Mouse (Mus musculus) CH12.LX (cell line): ENCODE data around the gene Cth. TPM values are rescaled to one million over a fixed set of nuclear protein-coding genes. Genes with fewer than 3 reads are reported as not detected.

Experiments used
- DNase-seq: peaks from one replicate; pipeline ENCODE4 v3.0.0-alpha.2; 2013; ENCODE audit errors: extremely low read depth
- H3K27ac ChIP-seq: 2 replicates; pipeline ENCODE4 v1.5.1; 2012; ENCODE audit warnings: low read depth, mild to moderate bottlenecking, control low read depth, moderate library complexity; ENCODE audit not compliant: insufficient read depth
- H3K27me3 ChIP-seq: replicated peaks from 2 replicates; pipeline ENCODE3; 2012; ENCODE audit warnings: inconsistent platforms
- H3K36me3 ChIP-seq, 2 experiments: replicated peaks in 1 of 2; 2 replicates each; pipeline versions ENCODE3 to v1.6.1; 2012; ENCODE audit warnings: inconsistent platforms in 1 of 2, low read length in 1 of 2, mild to moderate bottlenecking in 1 of 2, mixed read lengths in 1 of 2, moderate library complexity in 1 of 2; ENCODE audit not compliant: control insufficient read depth in 1 of 2, insufficient read depth in 1 of 2
- H3K4me1 ChIP-seq, 2 experiments: 2 replicates each; pipeline ENCODE4 v1.6.1; 2012; ENCODE audit warnings: inconsistent platforms in 1 of 2, moderate library complexity in 1 of 2; ENCODE audit not compliant: insufficient read depth in 2 of 2, control insufficient read depth in 1 of 2
- H3K4me2 ChIP-seq: 2 replicates; pipeline ENCODE4 v1.6.1; 2012; ENCODE audit warnings: low read depth, mild to moderate bottlenecking, control low read depth; ENCODE audit not compliant: poor library complexity, insufficient read depth, severe bottlenecking
- H3K4me3 ChIP-seq, 3 experiments: fragments of 150-350 bp in 1 of 3; sonication (generic) in 1 of 3; replicated peaks in 1 of 3; 2 replicates each; pipeline versions ENCODE3 to v1.5.1; 2011 to 2012; ENCODE audit warnings: low read depth in 2 of 3, low read length in 2 of 3, mild to moderate bottlenecking in 2 of 3, moderate library complexity in 2 of 3, control low read depth in 1 of 3, improper control_type of control experiment in 1 of 3, inconsistent platforms in 1 of 3, mixed read lengths in 1 of 3; ENCODE audit not compliant: poor library complexity in 1 of 3
- H3K79me2 ChIP-seq: replicated peaks from 2 replicates; pipeline ENCODE4 v1.6.1; 2012; ENCODE audit warnings: mild to moderate bottlenecking, moderate library complexity; ENCODE audit not compliant: control insufficient read depth, poor library complexity, insufficient read depth, severe bottlenecking; ENCODE audit errors: extremely low read depth
- H3K9ac ChIP-seq: 2 replicates; pipeline ENCODE4 v1.6.1; 2012; ENCODE audit warnings: low read depth, mild to moderate bottlenecking, control low read depth, moderate library complexity; ENCODE audit not compliant: insufficient read depth
- H3K9me3 ChIP-seq: replicated peaks from 2 replicates; pipeline ENCODE3; 2012; ENCODE audit warnings: low read length, inconsistent platforms, mixed read lengths
- CHD1 ChIP-seq: IDR thresholded peaks from 2 replicates; pipeline ENCODE4 v1.6.1; 2012; ENCODE audit warnings: low read depth, low read length, improper control_type of control experiment, inconsistent platforms
- CHD2 ChIP-seq: IDR thresholded peaks from 2 replicates; pipeline ENCODE4 v1.6.1; 2011; ENCODE audit warnings: low read length, improper control_type of control experiment
- CTCF ChIP-seq, 2 experiments: IDR thresholded peaks in 1 of 2; conservative IDR thresholded peaks in 1 of 2; 2 replicates each; pipeline ENCODE4 v1.5.1; 2011 to 2012; ENCODE audit warnings: low read depth in 2 of 2, low read length in 2 of 2, improper control_type of control experiment in 1 of 2, inconsistent platforms in 1 of 2, mild to moderate bottlenecking in 1 of 2, moderate library complexity in 1 of 2
- E2F4 ChIP-seq: IDR thresholded peaks from 2 replicates; pipeline ENCODE4 v1.6.1; 2011; ENCODE audit warnings: low read depth, low read length, improper control_type of control experiment; ENCODE audit not compliant: insufficient replicate concordance
- ELF1 ChIP-seq: IDR thresholded peaks from 2 replicates; pipeline ENCODE4 v1.6.1; 2014; ENCODE audit warnings: low read depth, mild to moderate bottlenecking, inconsistent platforms, low read length, improper control_type of control experiment
- EP300 ChIP-seq: IDR thresholded peaks from 2 replicates; pipeline ENCODE4 v1.6.1; 2011; ENCODE audit warnings: low read length, improper control_type of control experiment
- ETS1 ChIP-seq: conservative IDR thresholded peaks from 2 replicates; pipeline ENCODE4 v1.6.1; 2012; ENCODE audit warnings: low read depth, mild to moderate bottlenecking, inconsistent platforms, low read length, improper control_type of control experiment, moderate library complexity
- GABPA ChIP-seq: IDR thresholded peaks from 2 replicates; pipeline ENCODE4 v1.6.1; 2012; ENCODE audit warnings: low read depth, low read length, improper control_type of control experiment, inconsistent platforms; ENCODE audit not compliant: insufficient replicate concordance
- HCFC1 ChIP-seq: IDR thresholded peaks from 2 replicates; pipeline ENCODE4 v1.6.1; 2012; ENCODE audit warnings: low read depth, mild to moderate bottlenecking, inconsistent platforms, low read length, improper control_type of control experiment
- IRF4 ChIP-seq: IDR thresholded peaks from 2 replicates; pipeline ENCODE4 v1.6.1; 2014; ENCODE audit warnings: low read depth, mild to moderate bottlenecking, inconsistent platforms, low read length, improper control_type of control experiment
- JUN ChIP-seq: IDR thresholded peaks from 2 replicates; pipeline ENCODE4 v1.6.1; 2011; ENCODE audit warnings: low read depth, mild to moderate bottlenecking, low read length, improper control_type of control experiment, moderate library complexity; ENCODE audit not compliant: insufficient read depth
- JUND ChIP-seq: conservative IDR thresholded peaks from 2 replicates; pipeline ENCODE4 v1.6.1; 2011; ENCODE audit warnings: low read depth, low read length, improper control_type of control experiment
- MAFK ChIP-seq: IDR thresholded peaks from 2 replicates; pipeline ENCODE4 v1.6.1; 2011; ENCODE audit warnings: low read length, improper control_type of control experiment; ENCODE audit not compliant: insufficient replicate concordance
- MAX ChIP-seq: IDR thresholded peaks from 2 replicates; pipeline ENCODE4 v1.6.1; 2011; ENCODE audit warnings: low read length, improper control_type of control experiment
- MAZ ChIP-seq: IDR thresholded peaks from 2 replicates; pipeline ENCODE4 v1.6.1; 2012; ENCODE audit warnings: low read depth, mild to moderate bottlenecking, inconsistent platforms, low read length, improper control_type of control experiment, moderate library complexity
- MEF2A ChIP-seq: IDR thresholded peaks from 2 replicates; pipeline ENCODE4 v1.6.1; 2014; ENCODE audit warnings: low read depth, mild to moderate bottlenecking, inconsistent platforms, low read length, improper control_type of control experiment, borderline replicate concordance
- MXI1 ChIP-seq: IDR thresholded peaks from 2 replicates; pipeline ENCODE4 v1.6.1; 2011; ENCODE audit warnings: mild to moderate bottlenecking, low read depth, low read length, improper control_type of control experiment
- MYC ChIP-seq: IDR thresholded peaks from 2 replicates; pipeline ENCODE4 v1.6.1; 2011; ENCODE audit warnings: low read depth, mild to moderate bottlenecking, improper control_type of control experiment, low read length
- NELFE ChIP-seq: IDR thresholded peaks from 2 replicates; pipeline ENCODE4 v1.6.1; 2011; ENCODE audit warnings: low read depth, low read length, improper control_type of control experiment
- NRF1 ChIP-seq: IDR thresholded peaks from 2 replicates; pipeline ENCODE4 v1.6.1; 2014; ENCODE audit warnings: low read depth, mild to moderate bottlenecking, inconsistent platforms, low read length, improper control_type of control experiment, moderate library complexity
- POLR2A ChIP-seq: IDR thresholded peaks from 2 replicates; pipeline ENCODE4 v1.6.1; 2011; ENCODE audit warnings: low read depth, mild to moderate bottlenecking, improper control_type of control experiment, low read length
- POLR2AphosphoS2 ChIP-seq: IDR thresholded peaks from 2 replicates; pipeline ENCODE4 v1.6.1; 2011; ENCODE audit warnings: low read depth, low read length, improper control_type of control experiment
- RAD21 ChIP-seq: IDR thresholded peaks from 2 replicates; pipeline ENCODE4 v1.6.1; 2011; ENCODE audit warnings: low read depth, mild to moderate bottlenecking, low read length, improper control_type of control experiment, moderate library complexity
- RCOR1 ChIP-seq: conservative IDR thresholded peaks from 2 replicates; pipeline ENCODE4 v1.6.1; 2012; ENCODE audit warnings: low read depth, mild to moderate bottlenecking, inconsistent platforms, low read length, improper control_type of control experiment
- SIN3A ChIP-seq: IDR thresholded peaks from 2 replicates; pipeline ENCODE4 v1.6.1; 2012; ENCODE audit warnings: low read length, improper control_type of control experiment, inconsistent platforms
- SMC3 ChIP-seq: IDR thresholded peaks from 2 replicates; pipeline ENCODE4 v1.6.1; 2011; ENCODE audit warnings: low read depth, low read length, improper control_type of control experiment
- TBP ChIP-seq: conservative IDR thresholded peaks from 2 replicates; pipeline ENCODE4 v1.6.1; 2011; ENCODE audit warnings: low read depth, low read length, improper control_type of control experiment
- TCF12 ChIP-seq: IDR thresholded peaks from 2 replicates; pipeline ENCODE4 v1.6.1; 2014; ENCODE audit warnings: low read depth, mild to moderate bottlenecking, inconsistent platforms, low read length, improper control_type of control experiment
- UBTF ChIP-seq: IDR thresholded peaks from 2 replicates; pipeline ENCODE4 v1.6.1; 2012; ENCODE audit warnings: low read depth, mild to moderate bottlenecking, inconsistent platforms, low read length, improper control_type of control experiment, moderate library complexity
- USF1 ChIP-seq: IDR thresholded peaks from 2 replicates; pipeline ENCODE4 v1.6.1; 2014; ENCODE audit warnings: low read depth, mild to moderate bottlenecking, inconsistent platforms, low read length, improper control_type of control experiment
- USF2 ChIP-seq: conservative IDR thresholded peaks from 2 replicates; pipeline ENCODE4 v1.6.1; 2011; ENCODE audit warnings: low read depth, low read length, improper control_type of control experiment
- ZC3H11A ChIP-seq: IDR thresholded peaks from 2 replicates; pipeline ENCODE4 v1.6.1; 2012; ENCODE audit warnings: low read depth, mild to moderate bottlenecking, inconsistent platforms, low read length, improper control_type of control experiment
- ZKSCAN1 ChIP-seq: IDR thresholded peaks from 2 replicates; pipeline ENCODE4 v1.6.1; 2012; ENCODE audit warnings: low read depth, inconsistent platforms, low read length, improper control_type of control experiment, borderline replicate concordance
- ZMIZ1 ChIP-seq: IDR thresholded peaks from 2 replicates; pipeline ENCODE4 v1.6.1; 2012; ENCODE audit warnings: low read depth, mild to moderate bottlenecking, inconsistent platforms, low read length, improper control_type of control experiment
- ZNF384 ChIP-seq: IDR thresholded peaks from 2 replicates; pipeline ENCODE4 v1.6.1; 2012; ENCODE audit warnings: low read depth, low read length, improper control_type of control experiment, inconsistent platforms
- dilution Hi-C: fragments of 300-500 bp; cut with MboI; formaldehyde crosslinking; loops from 2 replicates; pipeline ENCODE4 v1.14.3; 2020; ENCODE audit warnings: low sequenced_read_pairs; ENCODE audit not compliant: extremely low pct_unique_long_range_greater_than_20kb, extremely low pct_ligation_motif_present
- in situ Hi-C: fragments of 300-500 bp; cut with MboI; formaldehyde crosslinking; loops from 3 replicates; pipeline ENCODE4 v1.14.3; 2019; ENCODE audit warnings: low sequenced_read_pairs, low pct_ligation_motif_present, low pct_unique_long_range_greater_than_20kb, mixed read lengths
- polyA plus RNA-seq: library from polyadenylated mRNA; unstranded; fragments of >175 nt; gene quantifications from 2 replicates; pipeline ENCODE4 v1.2.1, GENCODE M21; 2012; ENCODE audit warnings: low read depth; ENCODE audit not compliant: insufficient read length
- total RNA-seq, 2 experiments: library from RNA; depleted of rRNA; stranded (reverse); fragments of 300-350 nt in 1 of 2; fragments of >200 nt in 1 of 2; gene quantifications; 2 replicates each; pipeline ENCODE4 v1.2.3; 2012 to 2014

Cth gene
- total and polyA plus RNA-seq, 3 experiments, result 187 to 637 (median 370) TPM

GRCm38 (mm10) chr3:157946843-157947358, 22.0 kb upstream of the Cth start, which contains the start of gene Ankrd13c (continued):
- peak; percentile 69; the same call in 1 of the 2 replicates for TF ChIP-seq JUN
- TF ChIP-seq UBTF, result peak; percentile 33; the same call in 1 of the 2 replicates
- TF ChIP-seq MAX, result peak; percentile 42; the same call in 1 of the 2 replicates
- peak; percentile 99 for TF ChIP-seq CHD2
- TF ChIP-seq MYC, result peak; percentile 78
- TF ChIP-seq GABPA, result peak; percentile 82
- TF ChIP-seq MAFK, result peak; percentile 49; the same call in 1 of the 2 replicates
- no peak for TF ChIP-seq USF2
- peak; percentile 84 for TF ChIP-seq ELF1

- Histone ChIP-seq H3K4me2 (0 out of 2 replicates have a peak overlapping the region, but pooled peaks have one; percentile 10), H3K9me3 (no peaks in the 10 kb centered on the region), H3K27ac (no peak overlapping the region), H3K4me1 (peaks cover 2 to 16% of the 10 kb centered on the region in 2 experiments), H3K9ac (no peak overlapping the region), H3K79me2 (no peaks in the 10 kb centered on the region), H3K27me3 (peaks cover 3% of the 10 kb centered on the region), H3K36me3 (no peaks in the 10 kb centered on the region), H3K4me3 (no peak overlapping the region)
- peak; percentile 49 for DNase-seq
- dilution Hi-C loops (no loop called here), in situ Hi-C loops (loop anchor here (25.0 kb wide), 1 partner anchor 324 kb away; no protein-coding TSS in a partner anchor)
- TF ChIP-seq HCFC1, result peak; percentile 27; the same call in 1 of the 2 replicates
- TF ChIP-seq NELFE, result no peak
- TF ChIP-seq RCOR1, result no peak
- TF ChIP-seq RAD21, result no peak
- TF ChIP-seq EP300, result peak; percentile 88
- TF ChIP-seq TCF12, result 0 out of 2 replicates have a peak, but pooled peaks have one; percentile 34
- TF ChIP-seq ZNF384, result peak; percentile 74
- no peak for TF ChIP-seq ZKSCAN1
- no peak for TF ChIP-seq ZC3H11A
- 0 out of 2 replicates have a peak, but pooled peaks have one; percentile 19 for TF ChIP-seq MEF2A
- peak; percentile 53 for TF ChIP-seq ETS1
- 0 out of 2 replicates have a peak, but pooled peaks have one; percentile 2 for TF ChIP-seq CHD2
- no peak for TF ChIP-seq JUND
- no peak for TF ChIP-seq JUN
- no peak for TF ChIP-seq GABPA
- no peak for TF ChIP-seq MAX
- TF ChIP-seq SMC3, result no peak
- TF ChIP-seq USF1, result no peak
- no peak for TF ChIP-seq NRF1
- TF ChIP-seq CHD1, result no peak
- no peak for TF ChIP-seq ZMIZ1
- TF ChIP-seq IRF4, result peak; percentile 51; the same call in 1 of the 2 replicates
- TF ChIP-seq E2F4, result no peak
- no peak for TF ChIP-seq USF2
- TF ChIP-seq MAFK, result peak; percentile 78
- TF ChIP-seq POLR2AphosphoS2, result no peak
- no peak for TF ChIP-seq UBTF
- TF ChIP-seq POLR2A, result no peak
- TF ChIP-seq MXI1, result no peak
- no peak for TF ChIP-seq CTCF (conservative IDR thresholded peaks at IDR 0.05 in 1 of 2, IDR thresholded peaks at IDR 0.05 in 1 of 2; ENCODE audit: low read depth in 2 of 2, low read length in 2 of 2)
- no peak for TF ChIP-seq TBP
- TF ChIP-seq MAZ, result no peak
- TF ChIP-seq SIN3A, result peak; percentile 75
- TF ChIP-seq ELF1, result no peak
- TF ChIP-seq MYC, result no peak
Measured at GRCm38 (mm10) chr3:157938585-157938984, 13.7 kb upstream of the Cth start.
